Mouse (Mus musculus): Measurements from ENCODE around the gene Gm6904.
"Not testable (repeated sequence)": the region's sequence is repeated elsewhere in the genome, so short reads cannot be mapped to it uniquely, and the experiment has no call there.

The Gm6904 gene

DNA sequence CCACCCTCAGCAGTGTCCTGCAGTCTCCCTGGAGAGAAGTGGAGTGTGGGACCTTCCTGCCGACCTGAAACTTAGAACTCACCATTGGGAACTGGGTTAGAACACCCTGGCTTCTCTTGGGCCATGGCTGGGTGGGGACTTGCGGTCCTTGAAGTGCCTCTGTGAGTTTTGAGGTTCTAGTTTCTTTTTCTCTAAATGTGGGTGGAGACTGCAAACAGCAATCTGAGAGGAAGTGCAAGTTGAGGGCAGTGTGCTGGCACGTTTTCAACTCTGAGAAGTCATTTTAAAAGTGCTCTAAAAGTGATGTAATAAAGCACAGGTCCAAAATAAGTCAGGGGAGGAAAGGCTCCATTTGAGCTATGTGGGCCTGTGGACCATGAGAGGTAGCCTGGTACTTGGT, at the start of gene Gm6904:
TSS of gene Gm6904 (minus strand) at position 161 of the 400 bp plus-strand sequence.
- no peak for DNase-seq (ENCODE audit: low read depth, low spot score)

DNA sequence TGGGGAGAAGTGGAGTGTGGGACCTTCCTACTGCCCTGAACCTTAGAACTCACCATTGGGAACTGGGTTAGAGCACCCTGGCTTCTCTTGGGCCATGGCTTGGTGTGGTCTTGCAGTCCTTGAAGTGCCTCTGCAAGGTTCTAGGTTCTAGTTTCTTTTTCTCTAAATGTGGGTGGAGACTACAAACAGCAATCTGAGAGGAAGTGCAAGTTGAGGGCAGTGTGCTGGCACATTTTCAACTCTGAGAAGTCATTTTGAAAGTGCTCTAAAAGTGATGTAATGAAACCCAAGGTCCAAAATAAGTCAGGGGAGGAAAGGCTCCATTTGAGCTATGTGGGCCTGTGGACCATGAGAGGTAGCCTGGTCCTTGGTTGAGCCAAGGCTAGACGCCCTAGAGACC, 37.4 kb upstream of the Gm6904 start, which contains the start of gene Phf11a:
TSS of gene Phf11a (minus strand) at position 132 of the 400 bp plus-strand sequence.
- not testable (repeated sequence) for DNase-seq (ENCODE audit: low read depth, low spot score)

GRCm38 (mm10) chr14:59291769-59292168, 31.8 kb upstream of the Gm6904 start:
- not testable (repeated sequence) for DNase-seq (ENCODE audit: low read depth, low spot score)

- DNase-seq (ENCODE audit: low read depth, low spot score), result not testable (repeated sequence)
Measured at GRCm38 (mm10) chr14:59274961-59275360, 14.9 kb upstream of the Gm6904 start.

DNA sequence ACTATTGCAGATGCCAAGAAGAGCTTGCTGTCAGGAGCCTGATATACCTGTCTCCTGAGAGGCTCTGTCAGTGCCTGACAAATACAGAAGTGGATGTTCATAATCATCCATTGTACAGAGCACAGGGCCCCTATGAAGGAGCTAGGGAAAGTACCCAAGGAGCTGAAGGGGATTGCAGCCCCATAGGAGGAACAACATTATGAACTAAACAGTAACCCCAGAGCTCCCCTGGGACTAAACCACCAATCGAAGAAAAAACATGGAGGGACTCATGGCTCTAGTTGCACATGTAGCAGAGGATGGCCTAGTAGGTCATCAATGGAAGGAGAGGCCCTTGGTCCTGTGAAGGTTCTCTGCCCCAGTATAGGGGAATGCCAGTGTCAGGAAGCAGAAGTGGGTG, 4.2 kb downstream of the Gm6904 start:
- not testable (repeated sequence) for DNase-seq (ENCODE audit: low read depth, low spot score)

DNA sequence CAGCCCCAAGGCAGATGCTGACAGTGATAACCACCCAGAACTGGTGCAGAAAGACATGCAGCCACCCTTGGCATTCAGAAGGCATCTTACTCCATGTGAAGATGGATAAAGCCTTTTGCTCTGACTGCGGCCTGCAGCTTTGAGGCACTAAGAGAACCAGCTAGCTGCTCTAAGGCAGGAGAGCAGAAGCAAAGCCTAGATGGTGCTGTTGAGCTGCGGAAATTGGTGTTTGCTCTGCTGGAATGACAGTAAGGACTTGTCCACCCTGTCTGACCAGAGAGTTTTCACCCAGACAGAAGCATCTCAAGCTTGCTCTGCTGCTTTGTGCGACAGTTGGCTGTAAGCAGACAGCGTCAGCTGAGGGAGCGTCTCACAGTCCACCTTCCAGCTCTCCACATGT, 9.7 kb downstream of the Gm6904 start:
- not testable (repeated sequence) for DNase-seq (ENCODE audit: low read depth, low spot score)

GRCm38 (mm10) chr14:59233635-59234034, 26.4 kb downstream of the Gm6904 start:
- DNase-seq (ENCODE audit: low read depth, low spot score), result no peak

- no peak for DNase-seq (ENCODE audit: low read depth, low spot score)
Measured at GRCm38 (mm10) chr14:59232003-59232402, 28.0 kb downstream of the Gm6904 start.

GRCm38 (mm10) chr14:59230331-59230966, 29.6 kb downstream of the Gm6904 start:
- no peak for DNase-seq (ENCODE audit: low read depth, low spot score)

GRCm38 (mm10) chr14:59229822-59230221, 30.2 kb downstream of the Gm6904 start:
- DNase-seq (ENCODE audit: low read depth, low spot score), result no peak

- DNase-seq (ENCODE audit: low read depth, low spot score), result no peak
Measured at GRCm38 (mm10) chr14:59226240-59226639, 33.8 kb downstream of the Gm6904 start.

GRCm38 (mm10) chr14:59219241-59219640, 40.8 kb downstream of the Gm6904 start:
- no peak for DNase-seq (ENCODE audit: low read depth, low spot score)

GRCm38 (mm10) chr14:59209816-59210215, 50.2 kb downstream of the Gm6904 start:
- DNase-seq (ENCODE audit: low read depth, low spot score), result no peak

DNA sequence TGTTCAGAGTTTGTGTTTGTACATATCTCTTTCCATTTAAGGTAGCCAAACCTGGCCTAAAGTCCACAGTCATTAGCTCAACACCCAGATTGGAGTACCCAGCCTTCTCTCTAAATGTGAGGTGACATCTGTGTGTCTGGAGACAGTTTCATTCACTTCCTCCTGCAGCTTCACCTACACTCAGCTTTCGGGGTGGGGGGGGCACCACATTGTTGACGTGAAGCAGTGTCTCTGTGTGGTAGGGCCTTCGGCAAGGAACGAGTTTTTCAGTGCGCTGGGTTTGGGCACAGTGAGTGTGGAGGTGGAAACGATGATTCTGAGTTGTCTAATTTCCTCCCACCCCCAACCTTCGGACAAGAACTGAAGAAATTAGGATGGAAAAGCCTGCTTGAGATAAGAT, 51.0 kb downstream of the Gm6904 start:
- DNase-seq (ENCODE audit: low read depth, low spot score), result no peak

DNA sequence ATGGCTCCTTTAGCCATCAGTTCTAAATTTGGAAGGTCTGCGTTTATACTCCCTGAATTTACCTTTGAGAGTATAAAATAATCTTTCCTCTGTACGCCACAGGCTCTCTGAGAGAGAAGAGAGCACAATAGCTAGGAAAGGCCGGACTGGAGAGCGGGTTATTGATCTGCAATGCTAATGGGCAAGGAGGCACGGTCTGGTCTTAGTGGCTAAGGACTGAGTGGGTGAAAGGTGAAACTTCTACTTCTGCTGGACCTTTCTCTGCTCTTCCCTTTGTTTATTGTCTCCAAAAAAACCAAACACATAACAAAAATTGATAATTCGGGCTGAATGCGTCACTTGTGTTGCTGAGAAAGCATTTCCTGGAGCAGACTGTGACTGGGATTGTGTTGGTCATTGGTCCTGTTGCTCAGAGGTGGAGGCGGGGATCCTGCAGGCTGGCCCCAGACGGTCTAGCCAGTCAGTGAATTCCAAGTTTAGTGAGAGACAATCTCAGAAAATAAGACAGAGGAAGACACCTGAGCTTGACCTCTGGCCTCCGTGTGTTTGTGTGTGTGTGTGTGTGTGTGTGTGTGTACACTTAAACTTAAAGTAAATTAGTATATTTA, 53.9 kb downstream of the Gm6904 start:
- DNase-seq (ENCODE audit: low read depth, low spot score), result no peak

DNA sequence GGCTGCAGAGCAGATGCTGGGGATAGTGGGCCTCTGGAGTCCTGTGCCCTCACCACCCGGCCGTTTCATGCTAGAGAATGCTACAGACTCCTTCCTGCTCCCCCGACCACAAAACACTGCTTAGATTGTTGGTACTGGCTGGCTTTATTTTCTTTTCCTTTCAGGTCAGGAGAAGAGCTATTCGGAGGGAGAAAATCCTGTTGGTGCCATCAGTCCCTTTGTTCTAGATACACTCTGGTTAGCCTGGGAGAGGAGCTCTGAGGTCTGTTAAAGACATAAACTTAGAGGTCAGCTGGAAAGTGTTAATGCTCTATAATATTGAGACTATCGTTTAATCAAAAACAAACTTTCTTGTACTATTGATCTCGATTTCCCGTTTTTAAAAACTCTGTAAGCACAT, 54.6 kb downstream of the Gm6904 start:
- DNase-seq (ENCODE audit: low read depth, low spot score), result no peak

- DNase-seq (ENCODE audit: low read depth, low spot score), result no peak
Measured at GRCm38 (mm10) chr14:59201604-59202215, 58.3 kb downstream of the Gm6904 start.

GRCm38 (mm10) chr14:59200711-59201603, 59.1 kb downstream of the Gm6904 start, which contains the start of gene Rcbtb1:
Gene Rcbtb1 (plus strand): TSS chr14:59201209.
- peak; percentile 91 for DNase-seq (ENCODE audit: low read depth, low spot score)
